Mouse (Mus musculus) heart, postnatal 10 days (tissue): ENCODE measurements at regions not wholly inside any gene's neighbourhood (a gene's known extent, or its start where the extent isn't known, plus 50 kb on each side); places are given as distances from the start of the nearest gene placed in this dataset.
"Not testable (repeated sequence)": the region's sequence is repeated elsewhere in the genome, so short reads cannot be mapped to it uniquely, and the experiment has no call there.

Experiments
- DNase-seq, 2 experiments: peaks; one replicate each; pipeline ENCODE4 v3.0.0; 2021
- intact Hi-C: fragments of 180-260 bp; cut with DNase I; formaldehyde crosslinking; loops from one replicate; pipeline ENCODE4 v1.15.1; 2025

DNA sequence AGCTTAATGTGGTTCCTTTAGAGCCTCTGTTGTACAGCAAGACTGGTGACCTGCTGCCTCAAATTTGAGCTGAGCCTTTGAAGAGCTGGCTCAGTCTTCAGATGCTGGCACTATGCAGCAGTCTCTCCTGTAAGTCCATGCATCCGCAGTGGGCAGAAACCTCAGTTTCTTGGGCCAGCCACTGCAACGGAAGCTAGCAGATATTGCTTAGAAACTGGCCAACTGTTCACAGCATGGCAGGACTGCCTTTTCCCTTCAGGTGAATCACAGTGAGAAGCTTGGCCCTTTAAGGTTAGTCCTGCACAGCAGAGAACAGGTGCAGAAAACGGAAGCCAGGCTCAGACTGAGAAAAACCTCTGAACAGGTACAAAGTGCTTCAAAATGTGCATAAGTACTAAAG lies 1976.8 kb upstream of the G6pd2 start:
- no peak for DNase-seq
- intact Hi-C loops = no loop called here

DNA sequence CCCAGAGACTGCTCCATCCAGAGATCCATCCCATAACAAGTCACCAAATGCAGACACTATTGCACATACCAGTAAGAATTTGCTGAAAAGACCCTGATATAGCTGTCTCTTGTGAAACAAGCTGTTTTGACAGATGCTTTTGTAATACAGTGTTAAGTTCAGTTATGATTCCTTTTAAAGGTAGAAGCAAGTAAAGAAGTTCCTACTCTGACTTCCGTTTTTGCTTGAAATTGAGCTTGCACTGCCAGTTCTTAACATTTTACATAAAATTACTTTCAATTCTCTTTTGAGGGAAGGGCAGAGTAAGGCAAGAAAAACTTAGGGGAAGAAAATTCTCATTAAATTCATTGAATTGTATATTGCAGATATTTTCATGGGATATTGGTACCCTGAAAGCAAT lies 1962.9 kb upstream of the G6pd2 start:
- intact Hi-C loops = no loop called here

DNA sequence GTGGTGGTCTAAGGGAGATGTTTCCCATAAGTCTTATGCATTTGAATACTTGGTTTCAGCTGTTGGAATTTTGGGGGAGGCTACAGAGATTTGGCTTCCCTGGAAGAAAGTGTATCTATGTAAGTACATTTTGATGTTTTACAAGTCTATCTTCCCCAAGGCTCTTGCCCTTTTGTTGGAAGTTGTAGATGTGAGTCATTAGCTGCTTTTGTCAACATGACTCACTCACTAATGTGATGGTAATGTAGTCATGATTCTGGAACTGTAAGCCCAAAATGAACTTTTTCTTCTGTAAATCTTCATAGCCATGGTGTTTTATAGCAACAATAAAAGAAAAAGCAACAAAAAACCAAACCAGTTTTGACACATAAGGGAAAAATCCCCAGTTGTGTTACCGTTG lies 1961.0 kb upstream of the G6pd2 start:
- no peak for DNase-seq
- intact Hi-C loops = no loop called here

More for the DNA sequence above, 1962.9 kb upstream of the G6pd2 start:
- DNase-seq = no peak

DNA sequence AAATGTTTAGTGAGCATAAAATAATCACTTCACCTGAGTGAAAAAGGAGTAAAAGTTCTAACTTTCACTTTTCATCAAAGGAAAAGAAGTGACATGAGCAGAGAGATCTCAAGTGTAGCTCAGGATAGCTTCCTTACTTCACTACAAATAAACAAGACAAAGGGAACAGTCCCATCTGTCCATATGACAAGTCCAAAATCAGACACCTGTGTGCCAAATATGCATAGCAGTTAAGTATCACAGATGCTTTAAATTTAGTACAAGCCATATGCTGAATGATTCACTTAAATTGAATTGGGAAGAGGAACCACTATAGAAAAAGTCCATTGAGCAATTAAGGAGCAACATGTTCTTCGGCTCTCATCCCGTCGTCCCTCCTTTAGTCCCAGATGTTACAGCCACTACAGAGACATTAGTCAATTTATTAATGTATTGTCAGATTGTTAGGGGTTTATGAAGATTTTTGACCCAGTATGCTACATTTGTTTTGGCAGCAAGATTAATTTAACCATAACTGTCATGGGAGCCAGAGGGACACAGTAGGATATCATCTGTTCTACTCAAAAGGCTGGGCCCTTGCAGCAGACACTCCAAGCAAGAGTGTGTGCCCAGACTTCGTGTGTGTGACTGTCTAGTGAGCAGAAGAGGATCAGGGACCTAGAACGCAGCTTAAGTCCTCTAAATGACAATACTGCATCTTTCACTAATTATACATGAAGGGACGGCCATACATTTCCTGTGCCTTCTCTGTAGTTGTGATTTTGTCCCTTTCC lies 1914.5 kb upstream of the G6pd2 start:
- no peak for DNase-seq
- intact Hi-C loops = loop anchor here (10.0 kb wide), 1 partner anchor 1229 kb away; no protein-coding TSS in a partner anchor

DNA sequence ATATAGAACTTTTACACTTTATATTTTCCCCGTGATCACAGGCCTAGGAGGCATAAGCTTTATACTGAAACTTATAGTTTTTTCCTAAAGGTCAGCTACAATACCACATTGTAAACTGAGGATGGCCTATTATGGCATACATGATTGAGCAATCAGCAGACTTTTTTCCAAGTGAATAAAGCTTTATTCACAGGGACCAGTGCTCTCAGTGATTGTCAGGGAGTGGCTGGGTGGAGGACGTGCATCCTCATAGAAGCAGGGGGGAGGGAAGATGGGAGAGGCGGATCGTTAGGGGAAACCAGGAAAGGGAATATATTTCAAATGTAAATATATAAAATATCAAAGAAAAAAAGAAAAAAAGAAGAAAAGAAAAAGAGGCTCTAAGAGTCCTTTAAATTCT lies 1886.7 kb upstream of the G6pd2 start:
- intact Hi-C loops = no loop called here
- DNase-seq = no peak

DNA sequence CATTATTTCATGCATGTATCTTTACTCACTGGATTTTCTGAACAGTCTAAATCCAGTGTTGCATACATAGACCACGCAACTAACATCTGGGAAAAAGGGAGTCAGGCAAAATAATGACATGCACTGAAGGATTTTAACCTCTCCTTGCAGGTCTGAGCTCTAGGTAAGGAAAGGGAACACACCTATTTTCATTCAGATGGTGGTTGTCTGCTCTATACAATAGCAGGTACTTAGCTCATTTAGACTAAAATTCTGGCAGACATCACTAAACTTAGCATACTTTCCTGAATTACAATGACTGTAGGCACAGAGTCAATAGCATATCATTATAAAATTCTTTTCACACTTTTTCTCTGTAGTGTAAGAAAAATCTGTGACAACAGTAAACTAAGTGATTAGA lies 1867.8 kb upstream of the G6pd2 start:
- intact Hi-C loops = no loop called here
- DNase-seq = no peak

DNA sequence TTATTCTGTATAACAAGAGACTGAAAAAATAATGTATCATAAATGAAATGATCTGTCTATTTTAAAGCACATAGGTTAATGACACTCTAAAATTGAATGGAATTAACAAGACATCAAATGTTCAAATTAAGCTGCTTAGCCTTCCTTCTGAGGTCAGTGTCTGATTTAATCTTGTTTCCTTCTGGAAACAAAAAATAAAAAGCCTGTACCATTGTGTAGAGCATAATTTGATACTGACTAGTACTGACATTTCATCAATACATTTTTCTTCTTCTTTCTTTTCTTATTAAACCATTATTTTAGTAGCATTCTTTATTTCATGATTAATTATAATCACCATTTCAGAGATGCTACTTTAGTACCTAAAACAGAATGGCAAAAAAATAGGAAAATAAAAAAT lies 1862.9 kb upstream of the G6pd2 start:
- intact Hi-C loops = no loop called here
- no peak for DNase-seq

DNA sequence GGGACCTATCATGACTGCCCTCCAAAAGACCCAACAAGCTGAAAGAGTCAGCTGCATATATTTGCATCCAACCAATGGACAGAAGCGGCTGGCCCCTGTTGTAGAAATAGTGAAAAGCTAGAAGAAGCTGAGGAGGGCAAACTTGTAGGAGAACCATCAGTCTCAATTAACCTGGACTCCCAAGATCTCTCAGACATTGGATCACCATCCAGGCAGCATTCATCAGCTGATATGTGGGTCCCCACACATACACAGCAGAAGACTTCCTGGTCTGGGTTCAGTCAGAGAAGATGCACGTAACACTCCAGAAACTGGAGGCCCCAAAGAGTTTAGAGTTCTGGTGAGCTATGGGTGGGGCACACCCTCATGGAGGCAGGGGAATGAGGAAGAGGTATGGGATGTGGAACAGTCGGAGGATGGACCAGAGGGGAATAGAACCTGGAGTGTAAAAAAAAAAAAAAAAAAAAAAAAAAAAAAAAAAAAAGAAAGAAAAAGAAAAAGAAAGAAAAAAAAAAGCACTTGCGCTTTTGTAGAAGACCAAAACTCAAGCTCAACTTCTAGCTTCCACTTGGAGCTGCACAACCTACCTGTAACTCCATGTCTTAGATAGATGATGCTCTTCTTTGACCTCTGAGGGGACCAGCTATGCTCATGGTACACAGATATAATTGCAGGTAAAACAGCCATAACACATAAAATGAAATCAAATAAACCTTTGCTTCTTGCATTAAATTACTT lies 1860.6 kb upstream of the G6pd2 start:
- intact Hi-C loops = no loop called here
- DNase-seq = no peak

DNA sequence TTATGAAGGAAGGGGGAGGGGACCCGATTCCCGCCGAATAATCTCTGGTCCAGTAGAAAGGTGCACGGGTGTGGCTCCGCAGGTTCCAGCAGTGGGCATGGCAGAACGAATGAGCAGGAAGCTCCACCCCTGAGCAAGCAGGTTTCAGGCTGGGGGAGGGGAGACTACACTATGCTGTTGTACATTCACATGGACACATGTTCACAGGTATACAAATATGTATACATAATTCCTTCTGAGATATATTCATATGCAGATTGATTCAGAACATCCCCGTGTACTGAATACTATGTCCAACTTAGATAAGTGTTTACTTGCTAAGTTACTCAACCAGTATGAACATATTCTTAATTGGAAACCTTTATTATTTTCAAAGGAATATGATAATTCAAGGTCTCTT lies 1852.4 kb upstream of the G6pd2 start:
- DNase-seq, intact Hi-C loops: not testable (repeated sequence)

DNA sequence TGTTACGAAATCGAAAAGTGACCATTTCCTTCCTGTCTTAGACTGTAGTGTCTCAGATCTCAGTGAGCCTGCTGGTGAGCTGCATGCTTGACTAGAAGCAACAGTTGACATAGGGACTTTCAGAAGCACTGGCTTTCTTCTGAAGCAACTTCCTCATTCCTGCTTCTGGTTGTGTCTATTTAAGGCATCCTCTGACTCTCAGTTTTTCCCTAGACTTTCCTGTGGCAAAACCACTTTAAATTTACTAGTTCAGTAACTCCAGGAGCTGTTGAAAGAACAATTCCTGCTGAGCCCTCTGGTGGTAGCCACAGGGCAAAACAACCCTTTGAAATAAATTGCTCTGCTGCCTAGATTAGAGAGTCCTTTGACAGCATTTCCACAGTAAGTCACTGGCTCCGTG lies 1811.9 kb upstream of the G6pd2 start:
- intact Hi-C loops = no loop called here
- peak; percentile 8 to 20 for DNase-seq

DNA sequence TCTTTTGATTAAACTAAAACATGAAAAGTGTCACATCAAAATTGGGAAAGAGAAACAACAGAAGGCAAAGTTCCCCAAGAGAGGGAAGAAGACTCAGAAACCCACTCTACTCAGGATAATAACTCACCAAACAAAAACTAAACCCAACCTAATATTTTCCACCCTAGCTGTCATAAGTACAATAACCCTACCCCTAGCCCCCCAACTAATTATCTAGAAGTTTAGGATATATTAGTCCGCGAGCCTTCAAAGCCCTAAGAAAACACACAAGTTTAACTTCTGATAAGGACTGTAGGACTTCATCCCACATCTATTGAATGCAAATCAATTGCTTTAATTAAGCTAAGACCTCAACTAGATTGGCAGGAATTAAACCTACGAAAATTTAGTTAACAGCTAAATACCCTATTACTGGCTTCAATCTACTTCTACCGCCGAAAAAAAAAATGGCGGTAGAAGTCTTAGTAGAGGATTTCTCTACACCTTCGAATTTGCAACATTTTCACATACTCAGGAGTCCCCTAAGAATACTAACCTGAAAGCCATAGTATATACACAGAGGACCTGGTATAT lies 1765.9 kb upstream of the G6pd2 start:
- DNase-seq, intact Hi-C loops: not testable (repeated sequence)

DNA sequence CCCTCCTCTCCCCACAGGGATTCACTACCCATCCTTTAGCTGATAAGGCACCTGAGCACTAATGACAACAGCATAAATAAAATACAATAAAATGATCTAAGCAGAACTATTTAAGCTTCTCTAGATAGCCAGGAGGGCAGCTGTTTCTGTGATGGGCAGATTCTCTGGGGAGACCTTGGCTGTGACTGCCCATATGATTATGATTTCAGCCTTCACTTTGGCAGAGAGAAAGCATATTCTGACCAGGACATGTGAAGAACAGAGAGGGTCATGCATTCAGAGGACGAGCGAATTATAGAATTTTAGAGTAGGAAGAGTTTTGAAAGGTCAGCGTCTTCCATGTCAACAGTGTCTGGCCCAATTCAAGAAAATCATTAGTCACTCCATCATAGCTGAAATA lies 1759.6 kb upstream of the G6pd2 start:
- no peak for DNase-seq
- intact Hi-C loops = no loop called here

DNA sequence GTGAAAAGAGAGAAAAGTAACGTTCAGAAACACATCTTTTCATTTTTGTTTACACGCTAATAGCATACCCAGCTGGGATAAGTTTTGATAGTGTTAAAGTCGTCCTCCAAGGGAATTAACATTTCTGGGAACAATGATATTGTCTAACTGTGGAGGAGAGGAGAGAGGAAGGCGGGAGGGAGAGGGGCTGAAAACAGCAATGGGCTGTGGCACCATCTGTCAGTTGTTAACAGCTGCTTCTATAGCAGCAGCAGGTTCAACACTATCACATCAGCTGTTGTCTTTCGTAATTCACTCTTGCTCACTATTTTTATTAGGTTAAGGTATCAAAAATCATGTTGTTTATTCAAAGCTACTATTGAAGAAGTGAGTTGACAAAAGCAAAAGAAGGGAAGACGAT lies 1747.4 kb upstream of the G6pd2 start:
- intact Hi-C loops = no loop called here
- no peak for DNase-seq
